Mouse (Mus musculus): ENCODE measurements at regions not wholly inside any gene's neighbourhood (a gene's known extent, or its start where the extent isn't known, plus 50 kb on each side); places are given as distances from the start of the nearest gene placed in this dataset.
A peak's percentile ranks its signal among the peaks of the same experiment; 100 is the strongest.

DNA sequence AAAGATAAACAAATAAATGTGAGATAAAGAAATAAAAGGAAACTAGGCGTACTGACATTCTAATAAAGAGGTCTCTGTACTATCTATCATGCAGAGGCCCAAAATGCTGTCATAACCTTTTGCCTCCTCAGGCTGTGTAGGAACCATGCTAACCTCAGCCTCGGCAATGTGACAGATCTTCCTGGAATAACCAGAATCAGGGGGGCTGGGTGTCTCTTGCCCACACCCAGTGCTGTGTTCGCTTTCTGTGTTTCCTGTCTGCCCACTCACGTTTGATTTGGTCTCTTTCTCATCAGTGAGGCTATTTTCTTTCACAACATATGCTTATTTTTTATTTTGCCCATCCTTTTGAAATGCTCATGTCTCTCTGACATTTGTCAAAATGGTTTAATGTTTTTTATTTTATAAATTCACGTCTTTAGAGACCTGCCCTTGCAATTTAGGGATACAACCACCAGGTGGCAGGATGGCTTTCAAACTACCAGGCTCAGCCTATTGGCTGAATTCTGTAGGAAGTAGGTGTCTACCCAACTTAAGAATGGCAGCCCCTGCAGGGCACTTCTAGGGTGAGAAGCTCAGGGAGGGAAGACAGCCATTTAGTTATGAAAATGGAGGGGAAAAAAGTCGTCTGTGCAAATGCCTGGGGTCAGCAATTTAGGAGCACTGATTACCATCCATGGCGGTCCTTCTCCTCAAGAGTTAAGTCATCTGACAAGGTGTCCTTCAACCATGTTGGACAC lies 550.8 kb downstream of the Rnf144a start:
- no peaks in the 10 kb centered on the region for H3K4me1 ChIP-seq (ENCODE audit: control insufficient read depth, insufficient read depth, low read length)

GRCm38 (mm10) chr12:25861100-25861499 lies 554.0 kb downstream of the Rnf144a start:
- H3K36me3 ChIP-seq (ENCODE audit: control insufficient read depth, insufficient read depth, low read length), result no peaks in the 10 kb centered on the region
- H3K9me3 ChIP-seq (ENCODE audit: control insufficient read depth, low read length), result no peaks in the 10 kb centered on the region
- H3K4me3 ChIP-seq (ENCODE audit: low read depth, low read length), result no peak overlapping the region
- ATAC-seq (ENCODE audit: insufficient number of reproducible peaks, low FRiP score, low TSS enrichment, low read depth), result no peak
- no peak overlapping the region for H3K9ac ChIP-seq (ENCODE audit: low read length)
- no peak overlapping the region for H3K27ac ChIP-seq (replicated peaks; ENCODE audit: low read depth, low read length)
- H3K4me1 ChIP-seq (ENCODE audit: control insufficient read depth, insufficient read depth, low read length), result no peaks in the 10 kb centered on the region
- DNase-seq (ENCODE audit: low spot score), result no peak
- H3K4me2 ChIP-seq (ENCODE audit: low read depth, severe bottlenecking), result no peak overlapping the region
- H3K27me3 ChIP-seq (ENCODE audit: control insufficient read depth, insufficient read depth, low read length), result no peaks in the 10 kb centered on the region
- 92% methylated on average over 3 of the region's 3 CpGs for WGBS

More for the DNA sequence above, 550.8 kb downstream of the Rnf144a start:
- Histone ChIP-seq H3K4me3 (ENCODE audit: low read depth, low read length) (no peak overlapping the region), H3K9me3 (ENCODE audit: control insufficient read depth, low read length) (no peaks in the 10 kb centered on the region), H3K36me3 (ENCODE audit: control insufficient read depth, insufficient read depth, low read length) (no peaks in the 10 kb centered on the region), H3K27me3 (ENCODE audit: control insufficient read depth, insufficient read depth, low read length) (no peaks in the 10 kb centered on the region), H3K4me2 (ENCODE audit: low read depth, severe bottlenecking) (no peak overlapping the region), H3K9ac (ENCODE audit: low read length) (no peak overlapping the region), H3K27ac (replicated peaks; ENCODE audit: low read depth, low read length) (no peak overlapping the region)
- ATAC-seq (ENCODE audit: insufficient number of reproducible peaks, low FRiP score, low TSS enrichment, low read depth), result no peak
- 72% methylated on average over 7 of the region's 7 CpGs for WGBS
- peak; percentile 53 for DNase-seq (ENCODE audit: low spot score)

DNA sequence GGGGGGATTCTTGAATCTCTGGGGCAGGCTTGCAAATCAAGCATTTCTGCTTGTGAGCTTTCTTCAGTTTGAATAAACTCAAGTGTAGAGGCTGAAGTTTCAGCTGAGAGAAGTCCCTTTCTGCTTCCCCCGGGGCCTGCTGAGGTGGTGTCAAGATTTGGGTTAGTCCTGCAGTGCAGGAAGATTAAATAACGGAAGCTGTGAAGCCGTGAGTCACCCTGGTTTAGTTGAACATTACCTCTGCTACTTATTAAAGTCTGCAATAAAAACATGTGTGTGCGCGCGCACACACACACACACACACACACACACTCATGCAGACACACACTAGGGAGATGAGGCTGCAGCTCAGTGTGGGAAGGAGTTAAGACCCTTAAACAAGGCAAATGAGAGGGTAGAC lies 556.7 kb downstream of the Rnf144a start:
- H3K4me2 ChIP-seq (ENCODE audit: low read depth, severe bottlenecking), result no peak overlapping the region
- DNase-seq (ENCODE audit: low spot score) (no peak), ATAC-seq (ENCODE audit: insufficient number of reproducible peaks, low FRiP score, low TSS enrichment, low read depth) (no peak)
- 67% methylated on average over 6 of the region's 6 CpGs for WGBS
- H3K4me3 ChIP-seq (ENCODE audit: low read depth, low read length), result no peak overlapping the region
- no peaks in the 10 kb centered on the region for H3K9me3 ChIP-seq (ENCODE audit: control insufficient read depth, low read length)
- no peaks in the 10 kb centered on the region for H3K36me3 ChIP-seq (ENCODE audit: control insufficient read depth, insufficient read depth, low read length)
- no peak overlapping the region for H3K27ac ChIP-seq (replicated peaks; ENCODE audit: low read depth, low read length)
- H3K9ac ChIP-seq (ENCODE audit: low read length), result no peak overlapping the region
- no peaks in the 10 kb centered on the region for H3K4me1 ChIP-seq (ENCODE audit: control insufficient read depth, insufficient read depth, low read length)
- H3K27me3 ChIP-seq (ENCODE audit: control insufficient read depth, insufficient read depth, low read length), result no peaks in the 10 kb centered on the region

DNA sequence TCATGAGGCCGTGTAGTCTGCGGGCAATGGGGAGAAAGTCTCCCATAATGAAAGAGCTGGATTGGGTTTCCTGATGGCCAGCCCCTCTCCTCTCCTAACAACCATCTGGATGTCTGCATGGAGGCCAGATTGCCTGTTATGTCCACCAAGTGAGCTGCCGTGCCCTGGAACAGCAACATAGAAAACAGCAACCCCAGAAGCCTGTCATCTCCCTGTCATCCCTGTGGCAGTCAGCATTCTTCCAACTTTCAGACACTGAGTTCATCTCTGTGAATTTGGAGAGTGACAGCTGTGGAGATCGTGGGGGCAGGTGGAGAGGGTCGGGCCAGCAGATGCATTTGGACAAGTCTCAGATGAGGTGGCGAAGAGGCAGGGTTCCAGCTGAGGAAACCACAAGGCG lies 585.0 kb downstream of the Rnf144a start:
- 86% methylated on average over 7 of the region's 7 CpGs for WGBS
- Histone ChIP-seq H3K9ac (ENCODE audit: low read length) (no peak overlapping the region), H3K36me3 (ENCODE audit: control insufficient read depth, insufficient read depth, low read length) (no peaks in the 10 kb centered on the region), H3K4me3 (ENCODE audit: low read depth, low read length) (no peak overlapping the region), H3K9me3 (ENCODE audit: control insufficient read depth, low read length) (no peaks in the 10 kb centered on the region), H3K27ac (replicated peaks; ENCODE audit: low read depth, low read length) (no peak overlapping the region), H3K4me1 (ENCODE audit: control insufficient read depth, insufficient read depth, low read length) (no peaks in the 10 kb centered on the region), H3K27me3 (ENCODE audit: control insufficient read depth, insufficient read depth, low read length) (no peaks in the 10 kb centered on the region), H3K4me2 (ENCODE audit: low read depth, severe bottlenecking) (no peak overlapping the region)
- DNase-seq (ENCODE audit: low spot score) (no peak), ATAC-seq (ENCODE audit: insufficient number of reproducible peaks, low FRiP score, low TSS enrichment, low read depth) (no peak)

DNA sequence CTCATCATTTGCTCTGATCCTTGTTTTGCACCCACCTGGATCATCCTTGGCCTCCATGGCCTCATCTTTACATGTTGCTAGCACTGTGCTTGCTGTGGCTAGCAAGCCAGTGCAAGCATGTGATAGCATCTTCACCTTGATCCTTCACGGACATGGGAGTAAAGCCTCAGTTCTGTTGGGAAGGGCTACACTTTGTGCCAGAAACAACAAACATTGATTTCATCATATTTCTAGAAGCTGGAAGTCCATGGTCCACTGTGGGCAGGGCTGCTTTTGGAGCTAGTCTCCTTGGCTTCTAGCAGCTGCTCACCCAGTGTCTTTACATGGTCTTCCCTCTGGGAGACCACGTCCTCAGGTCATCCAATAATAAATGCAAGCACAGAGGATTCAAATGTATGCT lies 587.1 kb downstream of the Rnf144a start:
- Histone ChIP-seq H3K9ac (ENCODE audit: low read length) (no peak overlapping the region), H3K4me1 (ENCODE audit: control insufficient read depth, insufficient read depth, low read length) (no peaks in the 10 kb centered on the region), H3K27ac (replicated peaks; ENCODE audit: low read depth, low read length) (no peak overlapping the region), H3K9me3 (ENCODE audit: control insufficient read depth, low read length) (no peaks in the 10 kb centered on the region), H3K4me3 (ENCODE audit: low read depth, low read length) (no peak overlapping the region), H3K36me3 (ENCODE audit: control insufficient read depth, insufficient read depth, low read length) (no peaks in the 10 kb centered on the region), H3K27me3 (ENCODE audit: control insufficient read depth, insufficient read depth, low read length) (no peaks in the 10 kb centered on the region), H3K4me2 (ENCODE audit: low read depth, severe bottlenecking) (no peak overlapping the region)
- DNase-seq (ENCODE audit: low spot score), result no peak
- no peak for ATAC-seq (ENCODE audit: insufficient number of reproducible peaks, low FRiP score, low TSS enrichment, low read depth)
- WGBS, result 81% methylated on average over 2 of the region's 2 CpGs

- no peak overlapping the region for H3K4me3 ChIP-seq (ENCODE audit: low read depth, low read length)
- H3K9ac ChIP-seq (ENCODE audit: low read length), result no peak overlapping the region
- no peaks in the 10 kb centered on the region for H3K9me3 ChIP-seq (ENCODE audit: control insufficient read depth, low read length)
- no peak overlapping the region for H3K4me2 ChIP-seq (ENCODE audit: low read depth, severe bottlenecking)
- ATAC-seq (ENCODE audit: insufficient number of reproducible peaks, low FRiP score, low TSS enrichment, low read depth) (no peak), DNase-seq (ENCODE audit: low spot score) (no peak)
- no peaks in the 10 kb centered on the region for H3K36me3 ChIP-seq (ENCODE audit: control insufficient read depth, insufficient read depth, low read length)
- H3K4me1 ChIP-seq (ENCODE audit: control insufficient read depth, insufficient read depth, low read length), result no peaks in the 10 kb centered on the region
- no peak overlapping the region for H3K27ac ChIP-seq (replicated peaks; ENCODE audit: low read depth, low read length)
- 29% methylated on average over 3 of the region's 3 CpGs for WGBS
- H3K27me3 ChIP-seq (ENCODE audit: control insufficient read depth, insufficient read depth, low read length), result no peaks in the 10 kb centered on the region
Observed at GRCm38 (mm10) chr12:25826928-25827327, 588.1 kb downstream of the Rnf144a start.

GRCm38 (mm10) chr12:25826451-25826850 lies 588.6 kb downstream of the Rnf144a start:
- no peaks in the 10 kb centered on the region for H3K9me3 ChIP-seq (ENCODE audit: control insufficient read depth, low read length)
- H3K36me3 ChIP-seq (ENCODE audit: control insufficient read depth, insufficient read depth, low read length), result no peaks in the 10 kb centered on the region
- no peak for DNase-seq (ENCODE audit: low spot score)
- 65% methylated on average over 4 of the region's 4 CpGs for WGBS
- no peaks in the 10 kb centered on the region for H3K27me3 ChIP-seq (ENCODE audit: control insufficient read depth, insufficient read depth, low read length)
- no peaks in the 10 kb centered on the region for H3K4me1 ChIP-seq (ENCODE audit: control insufficient read depth, insufficient read depth, low read length)
- no peak overlapping the region for H3K27ac ChIP-seq (replicated peaks; ENCODE audit: low read depth, low read length)
- no peak overlapping the region for H3K4me2 ChIP-seq (ENCODE audit: low read depth, severe bottlenecking)
- H3K9ac ChIP-seq (ENCODE audit: low read length), result no peak overlapping the region
- no peak for ATAC-seq (ENCODE audit: insufficient number of reproducible peaks, low FRiP score, low TSS enrichment, low read depth)
- H3K4me3 ChIP-seq (ENCODE audit: low read depth, low read length), result no peak overlapping the region

GRCm38 (mm10) chr12:25816248-25816647 lies 598.8 kb downstream of the Rnf144a start:
- ATAC-seq (ENCODE audit: insufficient number of reproducible peaks, low FRiP score, low TSS enrichment, low read depth) (no peak), DNase-seq (ENCODE audit: low spot score) (no peak)
- no peaks in the 10 kb centered on the region for H3K36me3 ChIP-seq (ENCODE audit: control insufficient read depth, insufficient read depth, low read length)
- WGBS, result 75% methylated on average over 2 of the region's 2 CpGs
- no peak overlapping the region for H3K27ac ChIP-seq (replicated peaks; ENCODE audit: low read depth, low read length)
- H3K9ac ChIP-seq (ENCODE audit: low read length), result no peak overlapping the region
- H3K9me3 ChIP-seq (ENCODE audit: control insufficient read depth, low read length), result no peaks in the 10 kb centered on the region
- H3K4me2 ChIP-seq (ENCODE audit: low read depth, severe bottlenecking), result no peak overlapping the region
- no peaks in the 10 kb centered on the region for H3K27me3 ChIP-seq (ENCODE audit: control insufficient read depth, insufficient read depth, low read length)
- no peak overlapping the region for H3K4me3 ChIP-seq (ENCODE audit: low read depth, low read length)
- H3K4me1 ChIP-seq (ENCODE audit: control insufficient read depth, insufficient read depth, low read length), result no peaks in the 10 kb centered on the region

- Histone ChIP-seq H3K9me3 (ENCODE audit: control insufficient read depth, low read length) (no peaks in the 10 kb centered on the region), H3K4me1 (ENCODE audit: control insufficient read depth, insufficient read depth, low read length) (no peaks in the 10 kb centered on the region), H3K27ac (replicated peaks; ENCODE audit: low read depth, low read length) (no peak overlapping the region), H3K27me3 (ENCODE audit: control insufficient read depth, insufficient read depth, low read length) (no peaks in the 10 kb centered on the region), H3K9ac (ENCODE audit: low read length) (no peak overlapping the region), H3K36me3 (ENCODE audit: control insufficient read depth, insufficient read depth, low read length) (no peaks in the 10 kb centered on the region), H3K4me3 (ENCODE audit: low read depth, low read length) (no peak overlapping the region), H3K4me2 (ENCODE audit: low read depth, severe bottlenecking) (no peak overlapping the region)
- 94% methylated on average over 2 of the region's 2 CpGs for WGBS
- DNase-seq (ENCODE audit: low spot score), result no peak
- ATAC-seq (ENCODE audit: insufficient number of reproducible peaks, low FRiP score, low TSS enrichment, low read depth), result no peak
Observed at GRCm38 (mm10) chr12:25795092-25795491, 620.0 kb downstream of the Rnf144a start.

All from limb, embryonic 11.5 days (tissue).